ENCODE assay signal across 21 mouse cellular contexts in the genomic region with DNA sequence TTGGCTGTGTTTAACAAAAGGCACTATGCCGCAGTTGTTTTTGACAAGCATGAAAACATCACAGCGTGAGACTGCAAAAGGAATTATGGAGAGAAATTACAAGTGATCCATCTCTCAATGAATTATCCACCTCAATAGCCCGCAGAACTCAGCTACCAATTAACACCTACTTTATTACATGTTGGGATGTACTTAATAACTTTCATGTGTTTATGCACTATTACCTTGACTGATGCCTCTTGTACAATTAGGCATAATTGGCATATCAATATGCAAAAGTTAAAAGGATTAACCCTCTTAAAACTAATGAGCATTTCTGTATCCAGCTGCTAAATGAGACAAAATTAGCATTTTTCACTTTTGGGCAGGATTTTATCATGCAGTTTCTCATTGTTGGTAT. TPM values are rescaled to one million over a fixed set of nuclear protein-coding genes. Genes with fewer than 3 reads are reported as not detected.
DNase-seq lines count a peak whose midpoint lies in the region; ATAC-seq and TF ChIP-seq lines count a peak whose summit lies in the region.
"Had no signal": no experiment of that assay in that cellular context is flagged by ENCODE, and none has a peak within 500 bp of the region (broad histone marks: within the 10 kb centered on the region; RNA-seq: fewer than 3 reads in every experiment).

No protein-coding gene starts in this region.

- no peak overlapping the region for H3K4me3 ChIP-seq in forebrain, embryonic 11.5 days (ENCODE audit: low read depth, low read length)
- H3K4me3 ChIP-seq in forebrain, postnatal 0 days (ENCODE audit: low read depth, low read length) = no peak overlapping the region
- no peak overlapping the region for H3K4me3 ChIP-seq in left cerebral cortex, adult 2 months
- H3K4me3 ChIP-seq: embryonic facial prominence, embryonic 10.5 days; heart, embryonic 15.5 days; hindbrain, embryonic 15.5 days had no signal

- TF ChIP-seq CTCF in forebrain, postnatal 0 days (IDR thresholded peaks at IDR 0.05; ENCODE audit: low read depth) = no peak
- no peak for TF ChIP-seq CTCF in left cerebral cortex, adult 2 months (IDR thresholded peaks at IDR 0.05)
- TF ChIP-seq CTCF in brain, embryonic 14.5 days (IDR thresholded peaks at IDR 0.05; ENCODE audit: borderline replicate concordance, extremely low read depth, insufficient read depth, insufficient read length) = no peak

- no peak for TF ChIP-seq POLR2A in brain, embryonic 14.5 days (IDR thresholded peaks at IDR 0.05; ENCODE audit: borderline replicate concordance, extremely low read depth, insufficient read depth, insufficient read length, poor library complexity, severe bottlenecking)

- H3K4me2 ChIP-seq in forebrain, embryonic 11.5 days (ENCODE audit: low read depth, low read length, severe bottlenecking) = no peak overlapping the region
- no peak overlapping the region for H3K4me2 ChIP-seq in forebrain, postnatal 0 days (ENCODE audit: low read depth)
- H3K4me2 ChIP-seq: heart, embryonic 11.5 days; heart, embryonic 15.5 days; hindbrain, embryonic 15.5 days had no signal

- ATAC-seq in forebrain, embryonic 11.5 days (replicated peaks; ENCODE audit: low FRiP score) = 0 out of 2 replicates have a peak, but pooled peaks have one; percentile 28
- no peak for ATAC-seq in forebrain, postnatal 0 days
- ATAC-seq: CD4-positive, CD25-positive, alpha-beta regulatory T cell, adult 4 months; forebrain, embryonic 16.5 days had no signal

- no peaks in the 10 kb centered on the region for H3K36me3 ChIP-seq in forebrain, embryonic 11.5 days (ENCODE audit: control insufficient read depth, insufficient read depth, low read length)
- H3K36me3 ChIP-seq in forebrain, postnatal 0 days (ENCODE audit: insufficient read depth) = no peaks in the 10 kb centered on the region
- H3K36me3 ChIP-seq: embryonic facial prominence, embryonic 10.5 days; G1E; heart, embryonic 15.5 days; hindbrain, embryonic 15.5 days had no signal

- no peak overlapping the region for H3K9ac ChIP-seq in forebrain, embryonic 11.5 days (ENCODE audit: low read length)
- H3K9ac ChIP-seq in forebrain, postnatal 0 days = no peak overlapping the region
- H3K9ac ChIP-seq: heart, embryonic 15.5 days; hindbrain, embryonic 15.5 days had no signal

- DNase-seq in forebrain, embryonic 11.5 days (ENCODE audit: low spot score) = no peak
- DNase-seq in forebrain, postnatal 0 days = no peak
- no peak for DNase-seq in left cerebral cortex, adult 2 months (ENCODE audit: extremely low spot score in 1 of 2, low spot score in 2 of 2)
- DNase-seq in left cerebral cortex, adult 9 months (ENCODE audit: low spot score in 2 of 2) = no peak
- peak; percentile 55 for DNase-seq in brain, embryonic 14.5 days (ENCODE audit: low read depth)
- peak; percentile 41 for DNase-seq in retina, embryonic 14.5 days (ENCODE audit: low spot score)
- no peak for DNase-seq in adrenal gland, postnatal 10 days
- DNase-seq: adrenal gland, postnatal 14 days; B cell, adult 2 months; cerebellum, adult 2 months; cerebellum, postnatal 10 days; gastrocnemius, postnatal 36 days; heart, adult 18-20 months; heart, postnatal 14 days had no signal

- H3K27me3 ChIP-seq in forebrain, embryonic 11.5 days (ENCODE audit: control insufficient read depth, insufficient read depth, low read length) = peaks cover 31% of the 10 kb centered on the region
- H3K27me3 ChIP-seq in forebrain, postnatal 0 days (ENCODE audit: insufficient read depth, low read length) = no peaks in the 10 kb centered on the region
- H3K27me3 ChIP-seq: heart, embryonic 15.5 days; hindbrain, embryonic 15.5 days had no signal

- H3K27ac ChIP-seq in forebrain, embryonic 11.5 days (ENCODE audit: low read depth, low read length) = no peak overlapping the region
- no peak overlapping the region for H3K27ac ChIP-seq in forebrain, postnatal 0 days (ENCODE audit: low read depth, low read length)
- peak overlapping the region; percentile 48; the same call in 1 of the 2 replicates for H3K27ac ChIP-seq in left cerebral cortex, adult 2 months
- H3K27ac ChIP-seq: embryonic facial prominence, embryonic 10.5 days; heart, embryonic 15.5 days; hindbrain, embryonic 15.5 days had no signal

- no peaks in the 10 kb centered on the region for H3K4me1 ChIP-seq in forebrain, embryonic 11.5 days (replicated peaks; ENCODE audit: control insufficient read depth, insufficient read depth, low read length)
- H3K4me1 ChIP-seq in forebrain, postnatal 0 days (ENCODE audit: insufficient read depth) = peaks cover 14% of the 10 kb centered on the region
- H3K4me1 ChIP-seq: heart, embryonic 15.5 days had no signal

- intact Hi-C loops in left cerebral cortex, adult 2 months (cut with DNase I) = loop anchor here (10.0 kb wide), 2 partner anchors 353 to 783 kb away; no protein-coding TSS in a partner anchor

- no peaks in the 10 kb centered on the region for H3K9me3 ChIP-seq in forebrain, embryonic 11.5 days (ENCODE audit: control insufficient read depth, low read length)
- H3K9me3 ChIP-seq in forebrain, postnatal 0 days (ENCODE audit: low read length) = no peaks in the 10 kb centered on the region
- H3K9me3 ChIP-seq: embryonic facial prominence, embryonic 10.5 days; G1E; heart, embryonic 15.5 days; hindbrain, embryonic 15.5 days had no signal

- WGBS in forebrain, embryonic 11.5 days = 63% methylated on average over 3 of the region's 3 CpGs
- 35% methylated on average over 3 of the region's 3 CpGs for WGBS in forebrain, postnatal 0 days

RNA-seq across cellular contexts. Expression of a gene that starts 33.5 kb away (rescaled TPM):
- 0.20 TPM in 1 of 2 replicates, not detected in the other for polyA plus RNA-seq in forebrain, embryonic 11.5 days (2014; fragmentation: Nextera tagmentation; extraction: Ambion mirVana)
- 2.0 TPM in 2 replicates for total RNA-seq in forebrain, postnatal 0 days (2014; rRNA removed)
- 1.2 and 1.5 TPM in 2 replicates for polyA plus RNA-seq in forebrain, postnatal 0 days (2015; fragmentation: Nextera tagmentation; extraction: Ambion mirVana)
- 10 to 100 TPM in 1 of 2 experiments, 1 to 10 TPM in 1; 9.7 to 12.8 TPM for total RNA-seq in left cerebral cortex, adult 2 months (2021)
- polyA plus RNA-seq in brain, embryonic 14.5 days (2012; rRNA removed) = 0.57 and 0.71 TPM in 2 replicates
- total RNA-seq in adrenal gland, postnatal 10 days (2021) = 1 to 10 TPM; 2.9 to 4.3 TPM

Comparison
In these comparisons a context has a peak if more than half of its experiments do, and no peak if none do; other contexts are left out.
1. DNase-seq: peak in brain, embryonic 14.5 days (single experiment) and retina, embryonic 14.5 days (single experiment); none in forebrain, embryonic 11.5 days (single experiment), forebrain, postnatal 0 days (single experiment), left cerebral cortex, adult 2 months (0 of 2), left cerebral cortex, adult 9 months (0 of 2) and adrenal gland, postnatal 10 days (single experiment).